Mouse (Mus musculus): ENCODE results near the gene Pex12.

GRCm38 (mm10) chr11:83270842-83271150 is 31.6 kb downstream of the Pex12 start:
- TF ChIP-seq CTCF (IDR thresholded peaks at IDR 0.05; ENCODE audit: control insufficient read depth, insufficient read depth, insufficient replicate concordance, low read depth, low read length) (no peak), POLR2A (IDR thresholded peaks at IDR 0.05; ENCODE audit: control insufficient read depth, low read depth, low read length) (no peak)

Measured in testis, adult 2 months (tissue).